Mouse (Mus musculus): ENCODE results near the gene Mlycd. TPM values are rescaled to one million over a fixed set of nuclear protein-coding genes. Genes with fewer than 3 reads are reported as not detected.

Gene Mlycd
- polyA plus RNA-seq, 1 experiment from 2014 or later = 14.7 TPM

GRCm38 (mm10) chr8:119425533-119425932 is 30.9 kb downstream of the Mlycd start:
- Histone ChIP-seq H3K27me3 (no peaks in the 10 kb centered on the region), H3K27ac (no peak overlapping the region), H3K9ac (no peak overlapping the region), H3K9me3 (no peaks in the 10 kb centered on the region), H3K4me3 (no peak overlapping the region), H3K36me3 (no peaks in the 10 kb centered on the region), H3K4me1 (peaks cover 8% of the 10 kb centered on the region), H3K4me2 (replicated peaks) (no peak overlapping the region)
- 86% methylated on average over 10 of the region's 10 CpGs for WGBS
- no peak for ATAC-seq (ENCODE audit: insufficient number of reproducible peaks, insufficient read depth, low FRiP score, low TSS enrichment)

DNA sequence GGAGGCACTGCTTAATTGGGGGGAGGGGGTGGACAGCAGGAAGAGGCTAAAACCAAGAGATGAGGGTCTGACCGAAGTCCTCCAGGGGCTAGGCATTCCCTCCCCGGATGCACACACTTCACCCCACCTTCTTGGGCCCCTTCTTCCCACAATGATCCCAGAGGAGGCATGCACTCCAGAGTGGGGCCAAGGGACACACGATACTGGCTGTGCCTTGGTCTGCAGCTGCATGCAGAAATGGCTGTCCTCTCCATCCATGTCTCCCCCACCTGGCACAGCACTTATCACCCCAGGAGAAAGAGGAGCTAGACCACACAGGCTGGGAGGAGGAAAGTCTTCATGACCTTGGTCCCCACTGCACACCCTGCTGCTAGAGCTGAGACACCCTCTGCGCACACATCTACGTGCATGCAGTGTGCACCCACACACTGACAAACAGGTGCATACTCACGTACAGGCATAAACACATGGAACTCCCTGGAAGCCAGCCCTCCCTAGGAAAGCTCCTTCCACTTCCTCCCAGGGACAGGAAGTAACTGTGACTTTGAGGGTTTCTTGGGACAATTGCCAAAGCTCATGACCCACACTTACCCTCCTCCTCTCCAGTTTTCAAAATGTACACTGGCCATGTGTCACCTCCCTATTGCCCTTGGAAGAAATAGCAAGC is 31.5 kb downstream of the Mlycd start:
- ATAC-seq (ENCODE audit: insufficient number of reproducible peaks, insufficient read depth, low FRiP score, low TSS enrichment) = no peak
- H3K4me1 ChIP-seq = peaks cover 8% of the 10 kb centered on the region
- no peak overlapping the region for H3K4me3 ChIP-seq
- WGBS = 81% methylated on average over 6 of the region's 6 CpGs
- H3K27me3 ChIP-seq = no peaks in the 10 kb centered on the region
- no peak overlapping the region for H3K4me2 ChIP-seq (replicated peaks)
- no peak overlapping the region for H3K9ac ChIP-seq
- H3K9me3 ChIP-seq = no peaks in the 10 kb centered on the region
- H3K36me3 ChIP-seq = no peaks in the 10 kb centered on the region
- no peak overlapping the region for H3K27ac ChIP-seq

- WGBS = 71% methylated on average over 12 of the region's 12 CpGs
- Histone ChIP-seq H3K4me1 (peaks cover 10% of the 10 kb centered on the region), H3K4me2 (replicated peaks) (no peak overlapping the region), H3K9ac (no peak overlapping the region), H3K27me3 (no peaks in the 10 kb centered on the region), H3K27ac (no peak overlapping the region), H3K4me3 (no peak overlapping the region), H3K9me3 (no peaks in the 10 kb centered on the region), H3K36me3 (no peaks in the 10 kb centered on the region)
- ATAC-seq (ENCODE audit: insufficient number of reproducible peaks, insufficient read depth, low FRiP score, low TSS enrichment) = no peak
Measured at GRCm38 (mm10) chr8:119427634-119428349, 33.1 kb downstream of the Mlycd start.

- no peak overlapping the region for H3K4me3 ChIP-seq
- WGBS = 67% methylated on average over 7 of the region's 7 CpGs
- ATAC-seq (ENCODE audit: insufficient number of reproducible peaks, insufficient read depth, low FRiP score, low TSS enrichment) = no peak
- H3K4me2 ChIP-seq (replicated peaks) = no peak overlapping the region
- H3K27me3 ChIP-seq = no peaks in the 10 kb centered on the region
- H3K9me3 ChIP-seq = no peaks in the 10 kb centered on the region
- no peaks in the 10 kb centered on the region for H3K36me3 ChIP-seq
- peaks cover 10% of the 10 kb centered on the region for H3K4me1 ChIP-seq
- H3K27ac ChIP-seq = no peak overlapping the region
- no peak overlapping the region for H3K9ac ChIP-seq
Measured at GRCm38 (mm10) chr8:119428350-119428740, 33.7 kb downstream of the Mlycd start.

GRCm38 (mm10) chr8:119428766-119429327 is 34.2 kb downstream of the Mlycd start:
- no peak for ATAC-seq (ENCODE audit: insufficient number of reproducible peaks, insufficient read depth, low FRiP score, low TSS enrichment)
- WGBS = 82% methylated on average over 5 of the region's 5 CpGs

GRCm38 (mm10) chr8:119429552-119429951 is 34.9 kb downstream of the Mlycd start:
- no peak overlapping the region for H3K27ac ChIP-seq
- no peak for ATAC-seq (ENCODE audit: insufficient number of reproducible peaks, insufficient read depth, low FRiP score, low TSS enrichment)
- no peak overlapping the region for H3K9ac ChIP-seq
- no peak overlapping the region for H3K4me2 ChIP-seq (replicated peaks)
- H3K4me1 ChIP-seq = 0 out of 2 replicates have a peak, but pooled peaks cover 3% of the 10 kb centered on the region
- no peak overlapping the region for H3K4me3 ChIP-seq
- H3K9me3 ChIP-seq = no peaks in the 10 kb centered on the region
- 84% methylated on average over 3 of the region's 3 CpGs for WGBS
- no peaks in the 10 kb centered on the region for H3K36me3 ChIP-seq
- no peaks in the 10 kb centered on the region for H3K27me3 ChIP-seq

More at GRCm38 (mm10) chr8:119428766-119429327, 34.2 kb downstream of the Mlycd start:
- Histone ChIP-seq H3K27ac (no peak overlapping the region), H3K36me3 (no peaks in the 10 kb centered on the region), H3K27me3 (no peaks in the 10 kb centered on the region), H3K9ac (no peak overlapping the region), H3K4me1 (peaks cover 6% of the 10 kb centered on the region), H3K4me2 (replicated peaks) (no peak overlapping the region), H3K9me3 (no peaks in the 10 kb centered on the region), H3K4me3 (no peak overlapping the region)

DNA sequence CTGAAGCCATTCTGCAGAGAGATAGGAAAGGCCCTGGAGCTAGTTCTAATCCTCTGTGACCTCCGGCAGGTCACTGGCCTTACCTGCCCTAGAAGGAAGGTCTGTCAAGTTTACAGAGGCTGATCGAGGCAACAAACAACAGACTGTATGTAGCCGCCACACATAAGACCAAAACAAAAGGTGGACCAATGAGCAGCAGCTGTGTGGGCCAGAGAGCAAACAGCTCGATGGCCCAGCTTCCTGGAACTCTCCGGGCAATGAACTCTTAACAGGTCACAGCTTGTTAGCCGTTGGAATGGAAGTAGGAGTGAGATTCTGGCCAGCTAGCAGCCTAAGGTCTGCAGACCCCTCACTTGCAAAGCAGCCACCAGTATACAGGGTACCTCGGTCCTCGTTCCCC is 35.6 kb downstream of the Mlycd start:
- no peak overlapping the region for H3K27ac ChIP-seq
- H3K9me3 ChIP-seq = no peaks in the 10 kb centered on the region
- 65% methylated on average over 8 of the region's 8 CpGs for WGBS
- no peak overlapping the region for H3K9ac ChIP-seq
- H3K4me3 ChIP-seq = no peak overlapping the region
- H3K4me1 ChIP-seq = 0 out of 2 replicates have a peak, but pooled peaks cover 3% of the 10 kb centered on the region
- H3K36me3 ChIP-seq = no peaks in the 10 kb centered on the region
- H3K27me3 ChIP-seq = no peaks in the 10 kb centered on the region
- H3K4me2 ChIP-seq (replicated peaks) = no peak overlapping the region
- no peak for ATAC-seq (ENCODE audit: insufficient number of reproducible peaks, insufficient read depth, low FRiP score, low TSS enrichment)

GRCm38 (mm10) chr8:119430690-119431089 is 36.0 kb downstream of the Mlycd start:
- Histone ChIP-seq H3K36me3 (no peaks in the 10 kb centered on the region), H3K4me1 (0 out of 2 replicates have a peak, but pooled peaks cover 3% of the 10 kb centered on the region), H3K9ac (no peak overlapping the region), H3K27ac (no peak overlapping the region), H3K27me3 (no peaks in the 10 kb centered on the region), H3K9me3 (no peaks in the 10 kb centered on the region), H3K4me3 (no peak overlapping the region), H3K4me2 (replicated peaks) (no peak overlapping the region)
- ATAC-seq (ENCODE audit: insufficient number of reproducible peaks, insufficient read depth, low FRiP score, low TSS enrichment) = no peak
- 83% methylated on average over 7 of the region's 7 CpGs for WGBS

- no peak overlapping the region for H3K27ac ChIP-seq
- ATAC-seq (ENCODE audit: insufficient number of reproducible peaks, insufficient read depth, low FRiP score, low TSS enrichment) = no peak
- H3K4me3 ChIP-seq = no peak overlapping the region
- H3K27me3 ChIP-seq = no peaks in the 10 kb centered on the region
- 0 out of 2 replicates have a peak, but pooled peaks cover 3% of the 10 kb centered on the region for H3K4me1 ChIP-seq
- no peaks in the 10 kb centered on the region for H3K36me3 ChIP-seq
- no peak overlapping the region for H3K9ac ChIP-seq
- no peaks in the 10 kb centered on the region for H3K9me3 ChIP-seq
- H3K4me2 ChIP-seq (replicated peaks) = no peak overlapping the region
- 29% methylated on average over 3 of the region's 3 CpGs for WGBS
Measured at GRCm38 (mm10) chr8:119432372-119432771, 37.7 kb downstream of the Mlycd start.

DNA sequence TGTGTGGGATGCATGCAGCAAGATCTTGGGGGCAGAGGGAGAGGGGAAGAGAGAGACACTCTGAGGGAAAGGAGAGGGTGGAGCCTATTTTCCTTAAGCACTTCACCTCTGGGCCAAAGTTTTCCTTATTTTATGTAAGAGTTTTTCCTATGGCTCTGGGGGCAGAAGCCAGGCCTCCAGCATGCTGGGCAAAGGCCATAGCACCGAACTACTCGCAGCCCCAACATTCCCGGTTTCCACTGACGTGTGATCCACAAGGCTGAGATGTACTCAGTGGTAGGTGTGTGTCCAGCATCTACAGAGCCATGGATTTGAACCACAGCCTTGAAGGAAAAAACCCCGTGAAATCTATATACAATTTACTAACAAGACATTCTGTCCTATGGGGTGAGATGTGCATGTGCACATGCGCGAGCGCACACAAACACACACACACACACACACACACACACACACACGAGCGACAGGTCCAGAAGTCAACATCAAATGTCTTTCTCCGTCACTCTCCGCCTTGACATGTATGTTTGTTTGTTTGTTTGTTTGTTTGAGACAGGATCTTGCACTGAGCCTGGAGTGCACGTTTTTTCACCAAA is 39.0 kb downstream of the Mlycd start, which contains the start of gene Osgin1:
TSS of gene Osgin1 (plus strand) at position 543 of the 593 bp plus-strand sequence.
- no peak for ATAC-seq (ENCODE audit: insufficient number of reproducible peaks, insufficient read depth, low FRiP score, low TSS enrichment)
- no peaks in the 10 kb centered on the region for H3K9me3 ChIP-seq
- 0 out of 2 replicates have a peak, but pooled peaks cover 3% of the 10 kb centered on the region for H3K4me1 ChIP-seq
- no peaks in the 10 kb centered on the region for H3K27me3 ChIP-seq
- no peak within 1 kb of the TSS for H3K4me2 ChIP-seq (replicated peaks)
- H3K9ac ChIP-seq = no peak within 1 kb of the TSS
- no peak within 1 kb of the TSS for H3K4me3 ChIP-seq
- WGBS = 89% methylated on average over 13 of the region's 13 CpGs
- no peaks in the 10 kb centered on the region for H3K36me3 ChIP-seq
- H3K27ac ChIP-seq = no peak within 1 kb of the TSS

DNA sequence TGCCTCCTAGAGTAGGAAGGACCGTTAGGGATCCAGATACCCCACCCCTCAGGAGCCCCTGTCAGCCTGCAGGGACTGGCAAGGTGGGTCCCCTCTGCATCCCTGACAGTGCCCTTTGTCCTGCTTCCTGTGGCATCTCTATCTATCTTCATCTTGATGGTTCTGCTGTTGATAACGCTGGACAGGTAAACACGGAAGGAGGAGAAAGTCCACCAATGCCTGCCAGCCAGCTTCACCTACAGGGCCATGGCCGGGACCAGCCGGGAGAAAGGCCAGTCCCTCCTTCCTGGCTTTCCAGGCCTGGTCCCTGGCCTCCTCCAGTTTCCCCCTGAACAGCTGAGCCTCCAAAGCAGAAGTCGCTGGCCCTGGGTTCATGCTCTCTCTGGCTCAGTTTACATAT is 39.9 kb downstream of the Mlycd start:
- no peak overlapping the region for H3K27ac ChIP-seq
- no peak overlapping the region for H3K4me2 ChIP-seq (replicated peaks)
- no peak overlapping the region for H3K9ac ChIP-seq
- no peaks in the 10 kb centered on the region for H3K27me3 ChIP-seq
- ATAC-seq (ENCODE audit: insufficient number of reproducible peaks, insufficient read depth, low FRiP score, low TSS enrichment) = no peak
- 85% methylated on average over 6 of the region's 6 CpGs for WGBS
- H3K4me1 ChIP-seq = 0 out of 2 replicates have a peak, but pooled peaks cover 3% of the 10 kb centered on the region
- H3K4me3 ChIP-seq = no peak overlapping the region
- no peaks in the 10 kb centered on the region for H3K36me3 ChIP-seq
- H3K9me3 ChIP-seq = no peaks in the 10 kb centered on the region

All from embryonic facial prominence, embryonic 12.5 days (tissue).